26 mouse cellular contexts compared by ENCODE assay signal in genomic region chr1:95709181-95709580, GRCm38 (mm10).
"Had no signal": no experiment of that assay in that cellular context is flagged by ENCODE, and none has a peak within 500 bp of the region (broad histone marks: within the 10 kb centered on the region; RNA-seq: fewer than 3 reads in every experiment).

No protein-coding gene starts in this region.

- H3K4me2 ChIP-seq: heart, embryonic 12.5 days; hindbrain, embryonic 12.5 days; hindbrain, embryonic 14.5 days; intestine, embryonic 15.5 days; limb, embryonic 12.5 days; liver, embryonic 11.5 days; liver, embryonic 13.5 days; liver, embryonic 15.5 days had no signal

- ATAC-seq: hindbrain, embryonic 16.5 days; inflammation-experienced regulatory T-cells, adult 6 months; intestine, embryonic 15.5 days; intestine, postnatal 0 days; liver, postnatal 0 days had no signal

- H3K27ac ChIP-seq: gastrocnemius, adult 2 months; heart, embryonic 10.5 days; hindbrain, embryonic 10.5 days; hindbrain, embryonic 12.5 days; hindbrain, embryonic 14.5 days; intestine, embryonic 15.5 days; layer of hippocampus, adult 2 months; left cerebral cortex, adult 2 months; limb, embryonic 10.5 days; limb, embryonic 12.5 days; liver, embryonic 13.5 days; liver, embryonic 15.5 days had no signal

- H3K27me3 ChIP-seq: heart, embryonic 12.5 days; hindbrain, embryonic 12.5 days; intestine, embryonic 15.5 days; limb, embryonic 12.5 days; liver, embryonic 13.5 days; liver, embryonic 15.5 days had no signal

- H3K9me3 ChIP-seq: heart, embryonic 10.5 days; heart, embryonic 12.5 days; hindbrain, embryonic 10.5 days; hindbrain, embryonic 12.5 days; intestine, embryonic 15.5 days; limb, embryonic 10.5 days; limb, embryonic 12.5 days; liver, embryonic 13.5 days; liver, embryonic 15.5 days had no signal

- DNase-seq: gastrocnemius, adult 2 months; gastrocnemius, postnatal 10 days; gastrocnemius, postnatal 25 days; heart, adult 18-20 months; heart, postnatal 10 days; heart, postnatal 4 days; kidney, postnatal 10 days; kidney, postnatal 4 days; liver; liver, embryonic 13.5 days; liver, postnatal 0 days had no signal

- H3K9ac ChIP-seq: heart, embryonic 12.5 days; hindbrain, embryonic 12.5 days; hindbrain, embryonic 14.5 days; intestine, embryonic 15.5 days; limb, embryonic 12.5 days; liver, embryonic 13.5 days; liver, embryonic 15.5 days; liver, postnatal 0 days had no signal

- H3K4me3 ChIP-seq: gastrocnemius, adult 2 months; heart, embryonic 10.5 days; heart, embryonic 12.5 days; hindbrain, embryonic 10.5 days; hindbrain, embryonic 12.5 days; intestine, embryonic 15.5 days; layer of hippocampus, adult 2 months; left cerebral cortex, adult 2 months; limb, embryonic 10.5 days; limb, embryonic 12.5 days; liver, embryonic 13.5 days; liver, embryonic 15.5 days had no signal

- H3K36me3 ChIP-seq: heart, embryonic 10.5 days; heart, embryonic 12.5 days; hindbrain, embryonic 10.5 days; hindbrain, embryonic 12.5 days; intestine, embryonic 15.5 days; limb, embryonic 10.5 days; limb, embryonic 12.5 days; liver, embryonic 13.5 days; liver, embryonic 15.5 days had no signal

- H3K4me1 ChIP-seq: heart, embryonic 10.5 days; heart, embryonic 12.5 days; hindbrain, embryonic 10.5 days; hindbrain, embryonic 12.5 days; intestine, embryonic 15.5 days; limb, embryonic 10.5 days; limb, embryonic 12.5 days; liver, embryonic 13.5 days; liver, embryonic 15.5 days had no signal
